Mouse (Mus musculus) ES-E14 (cell line): ENCODE data around the gene Cdhr2.

ENCODE experiments used
- HCFC1 ChIP-seq: IDR thresholded peaks from 2 replicates; pipeline ENCODE4 v1.6.1; 2012; ENCODE audit warnings: low read length, inconsistent platforms, borderline replicate concordance; ENCODE audit not compliant: insufficient read depth
- ZC3H11A ChIP-seq: IDR thresholded peaks from 2 replicates; pipeline ENCODE4 v1.6.1; 2012; ENCODE audit warnings: low read depth, mild to moderate bottlenecking, inconsistent platforms, low read length, borderline replicate concordance

GRCm38 (mm10) chr13:54685174-54685573, 16.1 kb upstream of the Cdhr2 start:
- TF ChIP-seq ZC3H11A (no peak), HCFC1 (no peak)
